Mouse (Mus musculus): Measurements from ENCODE around the gene Pomt2. TPM values are rescaled to one million over a fixed set of nuclear protein-coding genes. Genes with fewer than 3 reads are reported as not detected.

The Pomt2 gene
- total RNA-seq (2023) = 1 to 10 TPM; 2.3 to 2.7 TPM

GRCm38 (mm10) chr12:87147395-87148089 lies at the start of gene Pomt2:
Gene Pomt2 (minus strand): TSS chr12:87147968.

GRCm38 (mm10) chr12:87146966-87147365 lies 802 bp downstream of the Pomt2 start, which contains the start of gene Gstz1:
Gene Gstz1 (plus strand): TSS chr12:87147165.

GRCm38 (mm10) chr12:87102165-87102631 lies 45.6 kb downstream of the Pomt2 start, which contains the start of gene Ngb:
Gene Ngb (minus strand): TSS chr12:87102539.

Other genes with a start within 250 kb of the Pomt2 start
- 1 to 10 TPM; 9.0 to 10.0 TPM for gene Cipc, start 200.9 kb downstream of the Pomt2 start, total RNA-seq (2023)
- gene Zdhhc22, start 157.5 kb downstream of the Pomt2 start, total RNA-seq (2023) = not detected
- gene Tmem63c, start 126.6 kb downstream of the Pomt2 start, total RNA-seq (2023) = not detected
- not detected for gene Ngb, start 45.4 kb downstream of the Pomt2 start, total RNA-seq (2023)
- gene Gstz1, start 803 bp downstream of the Pomt2 start, total RNA-seq (2023) = 1 to 10 TPM; 7.9 to 8.7 TPM
- under 1 TPM in 1 of 2 experiments, not detected in 1; 0.77 TPM for gene Samd15, start 51.8 kb upstream of the Pomt2 start, total RNA-seq (2023)
- gene Tmed8, start 52.5 kb upstream of the Pomt2 start, total RNA-seq (2023) = 10 to 100 TPM in 1 of 2 experiments, 1 to 10 TPM in 1; 9.9 to 10.6 TPM
- gene Noxred1, start 90.8 kb upstream of the Pomt2 start, total RNA-seq (2023) = 1 to 10 TPM; 2.9 to 3.1 TPM
- gene Vipas39, start 118.3 kb upstream of the Pomt2 start, total RNA-seq (2023) = 10 to 100 TPM; 25.7 to 31.5 TPM
- gene Ahsa1, start 118.5 kb upstream of the Pomt2 start, total RNA-seq (2023) = 10 to 100 TPM; 71.3 to 76.8 TPM
- not detected for gene Ism2, start 151.7 kb upstream of the Pomt2 start, total RNA-seq (2023)
- 100 to 1,000 TPM; 118 to 124 TPM for gene Sptlc2, start 240.4 kb upstream of the Pomt2 start, total RNA-seq (2023)

Measured in neutrophil, adult 59 days (primary cell).